Mouse (Mus musculus) embryonic stem cell, embryonic (primary cell): ENCODE measurements at regions not wholly inside any gene's neighbourhood (a gene's known extent, or its start where the extent isn't known, plus 50 kb on each side); places are given as distances from the start of the nearest gene placed in this dataset.

Experiments used
- CTCF ChIA-PET, 4 experiments: fragments of 300-600 bp in 2 of 4; fragments of 350-600 bp in 2 of 4; sonication (Branson Sonifier 250); formaldehyde crosslinking; loops; one replicate each; lab custom pipeline; 2022; ENCODE audit warnings: inconsistent platforms in 2 of 4; lab: Charles Lee
- POLR2A ChIA-PET, 4 experiments: fragments of 300-600 bp in 2 of 4; fragments of 350-600 bp in 2 of 4; sonication (Branson Sonifier 250); formaldehyde crosslinking; loops; one replicate each; lab custom pipeline; 2022; ENCODE audit warnings: antibody characterized with exemption in 4 of 4, inconsistent platforms in 1 of 4; lab: Charles Lee

DNA sequence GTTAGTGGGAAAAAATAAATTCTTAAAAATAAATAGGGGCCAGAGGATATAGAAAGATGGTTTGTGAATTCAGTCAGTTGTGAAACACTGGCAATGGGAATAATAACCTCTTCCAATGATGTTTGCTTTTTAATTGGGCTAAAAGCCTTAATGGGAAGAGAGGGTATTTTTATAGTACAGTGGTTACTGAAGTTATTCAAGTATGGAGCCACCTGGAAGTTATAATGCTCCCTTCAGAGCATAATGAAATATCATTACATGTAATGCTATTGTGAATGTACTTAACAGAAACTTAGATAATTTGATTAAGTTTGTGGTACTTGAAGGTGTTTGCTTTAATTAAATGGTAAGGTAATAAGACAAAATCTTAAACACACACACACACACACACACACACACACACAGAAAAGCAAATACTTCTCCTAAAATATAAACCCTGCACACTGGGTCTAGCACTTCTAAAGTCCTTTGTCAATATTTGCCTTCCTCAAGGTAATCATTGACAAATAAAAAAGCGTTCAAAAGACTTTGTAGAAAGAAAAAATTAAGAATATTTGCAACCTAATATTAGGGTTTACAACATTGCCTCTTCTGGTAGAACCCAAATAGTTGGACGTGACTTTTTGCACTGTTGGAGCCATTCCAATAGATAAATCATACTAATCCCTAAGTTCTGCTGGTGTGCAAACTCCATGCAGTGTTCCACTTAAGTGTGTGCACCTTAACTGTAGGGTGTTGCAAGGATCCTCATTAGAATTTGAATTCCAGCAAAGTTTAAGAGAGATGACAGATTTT, 526.7 kb upstream of the Pdzrn3 start:
- ChIA-PET CTCF (interaction anchor here in 1 of 4 experiments (0.6 kb wide), 1 partner anchor 125 kb away, joined by 4 read pairs; no protein-coding TSS in a partner anchor), POLR2A (interaction anchor here in 1 of 4 experiments (0.6 kb wide), 1 partner anchor 9 kb away, joined by 6 read pairs; no protein-coding TSS in a partner anchor)

DNA sequence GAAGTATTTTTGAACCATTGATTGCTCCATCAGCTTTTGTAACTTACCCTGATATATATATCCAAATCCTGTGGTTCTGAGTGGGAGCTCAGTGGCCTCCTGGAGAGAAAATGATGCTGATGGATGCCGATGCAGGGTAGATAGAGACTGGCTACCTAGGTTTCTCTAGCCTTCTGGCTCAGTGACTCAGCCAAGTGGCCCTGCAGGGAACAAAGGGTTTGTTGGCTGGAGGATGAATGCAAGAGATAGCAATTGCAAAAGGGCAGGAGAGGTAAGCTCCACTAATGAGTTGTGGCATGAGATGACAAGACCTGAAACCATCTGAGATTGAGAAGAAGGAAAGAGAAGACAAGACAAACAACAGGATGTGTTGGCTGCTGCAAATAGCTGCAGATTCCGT, 524.6 kb upstream of the Pdzrn3 start:
- POLR2A ChIA-PET = no interaction called here
- CTCF ChIA-PET = no interaction called here

DNA sequence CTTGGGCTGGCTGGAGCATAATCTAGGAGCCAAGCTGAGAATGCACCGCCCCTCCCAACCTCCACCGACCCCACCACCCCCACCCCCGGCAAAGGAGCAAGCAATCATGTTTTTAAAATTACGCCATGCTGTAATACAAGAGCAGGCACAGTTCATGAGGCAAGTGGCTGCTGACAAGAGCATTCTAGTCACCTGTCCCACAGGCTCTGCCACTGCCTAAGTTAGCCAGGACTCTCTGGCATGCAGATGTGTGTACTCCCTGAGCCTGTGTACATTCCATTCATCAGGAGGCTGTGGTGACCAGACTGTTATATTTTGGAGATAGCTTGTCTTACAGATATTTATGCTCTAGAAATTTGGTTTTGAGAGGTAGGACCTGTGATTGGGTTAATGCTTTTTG, 520.8 kb upstream of the Pdzrn3 start:
- ChIA-PET POLR2A (no interaction called here), CTCF (no interaction called here)

DNA sequence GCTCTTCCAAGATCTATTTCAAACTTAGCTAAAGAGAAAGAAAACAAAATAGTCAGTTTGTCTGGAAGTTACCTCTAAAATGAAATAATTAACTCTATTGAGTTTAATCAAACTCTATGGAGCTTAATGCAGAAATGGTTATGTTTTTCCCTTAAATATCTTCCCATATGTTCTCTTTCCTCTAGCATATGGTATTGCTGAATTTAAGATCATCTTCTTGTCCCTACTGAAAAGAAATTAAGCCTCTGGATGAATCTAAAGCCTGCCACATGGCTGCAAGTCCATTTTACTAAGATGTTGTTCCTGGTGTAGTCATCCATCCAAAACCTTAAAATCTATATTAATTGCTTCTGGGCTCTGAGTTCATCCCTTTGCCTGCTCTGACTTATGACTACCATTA, 513.0 kb upstream of the Pdzrn3 start:
- ChIA-PET CTCF (interaction anchor here in 1 of 4 experiments (0.6 kb wide), 1 partner anchor 153 kb away, joined by 4 read pairs; no protein-coding TSS in a partner anchor), POLR2A (interaction anchor here in 1 of 4 experiments (0.6 kb wide), 1 partner anchor 214 kb away, joined by 3 read pairs; no protein-coding TSS in a partner anchor)

DNA sequence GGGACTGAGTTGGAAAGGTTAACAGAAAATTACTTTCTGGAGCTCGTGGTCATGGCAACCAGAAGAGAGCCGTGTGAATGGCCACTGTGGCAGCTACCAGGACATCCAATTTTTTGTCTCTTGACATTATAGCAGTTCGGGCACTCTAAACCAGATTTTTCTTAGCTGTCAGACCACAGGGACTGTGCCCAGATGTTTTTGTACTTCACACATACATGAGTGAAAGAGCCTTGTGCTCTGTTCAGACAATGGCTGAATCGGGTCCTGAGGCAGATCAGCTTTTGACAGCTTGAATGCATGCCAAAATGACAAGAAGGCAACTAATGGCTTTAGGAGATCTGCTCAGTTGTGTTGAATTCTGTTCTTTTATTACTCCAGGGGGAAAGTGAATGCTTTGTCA, 505.2 kb upstream of the Pdzrn3 start:
- CTCF ChIA-PET = no interaction called here
- POLR2A ChIA-PET = no interaction called here

DNA sequence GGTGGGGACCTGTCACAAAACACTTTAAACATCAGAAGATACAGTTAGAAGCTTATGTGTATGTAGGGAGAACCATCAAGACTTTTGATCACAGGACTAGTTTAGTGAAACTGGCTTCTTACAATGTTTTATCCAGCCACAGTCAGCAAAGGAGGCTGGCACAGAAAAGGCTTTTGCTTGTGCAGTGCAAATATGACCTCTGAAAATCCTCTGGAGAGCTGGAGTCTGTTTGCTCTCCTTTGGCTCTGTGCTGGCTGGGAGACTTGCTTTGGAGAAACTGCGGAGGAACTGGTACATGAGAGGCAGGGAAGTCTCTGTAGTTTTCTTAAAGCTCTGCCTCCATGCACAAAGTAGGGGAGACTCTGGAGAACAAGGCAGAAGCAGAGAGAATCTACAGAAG, 497.2 kb upstream of the Pdzrn3 start:
- CTCF ChIA-PET = no interaction called here

DNA sequence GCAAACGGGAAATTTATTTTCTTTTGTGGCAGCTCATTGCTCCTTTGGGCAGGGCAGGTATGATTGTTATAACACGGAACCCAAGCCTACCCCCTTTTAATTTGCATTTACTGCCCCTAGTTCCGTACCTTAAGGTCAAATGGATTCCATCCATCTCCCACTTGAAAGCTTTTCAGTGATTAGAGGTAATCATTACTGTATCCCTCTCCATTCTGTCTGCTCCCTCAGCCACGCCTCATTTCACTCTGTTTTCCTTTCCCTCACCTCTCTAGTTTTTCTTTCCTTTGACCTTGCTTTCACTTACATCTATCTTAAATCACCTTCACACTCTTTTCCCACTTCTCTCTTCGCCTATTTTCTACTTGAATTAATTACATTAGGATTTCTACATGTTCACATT, 481.2 kb upstream of the Pdzrn3 start:
- ChIA-PET POLR2A (no interaction called here), CTCF (no interaction called here)

More for the DNA sequence above, 497.2 kb upstream of the Pdzrn3 start:
- POLR2A ChIA-PET = no interaction called here

DNA sequence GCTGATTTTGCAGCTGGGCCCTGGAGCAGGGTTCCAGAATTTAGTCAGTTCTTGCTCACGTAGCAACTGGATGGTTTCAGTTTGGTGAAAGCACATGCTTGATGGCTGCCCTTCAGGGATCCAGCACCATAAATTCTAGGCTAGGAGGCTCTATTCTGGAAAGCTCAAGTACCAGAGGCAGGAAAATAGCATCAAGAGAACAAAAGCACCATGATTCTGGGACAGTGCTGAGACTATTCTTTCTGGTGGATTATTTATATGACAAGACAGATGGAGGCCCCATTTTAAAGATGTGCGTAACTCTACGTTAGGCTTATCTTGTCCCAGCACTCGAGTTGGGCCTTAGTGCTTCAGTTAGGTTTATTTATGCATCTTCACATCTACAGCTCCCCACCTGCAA, 463.0 kb upstream of the Pdzrn3 start:
- POLR2A ChIA-PET = no interaction called here
- CTCF ChIA-PET = no interaction called here

DNA sequence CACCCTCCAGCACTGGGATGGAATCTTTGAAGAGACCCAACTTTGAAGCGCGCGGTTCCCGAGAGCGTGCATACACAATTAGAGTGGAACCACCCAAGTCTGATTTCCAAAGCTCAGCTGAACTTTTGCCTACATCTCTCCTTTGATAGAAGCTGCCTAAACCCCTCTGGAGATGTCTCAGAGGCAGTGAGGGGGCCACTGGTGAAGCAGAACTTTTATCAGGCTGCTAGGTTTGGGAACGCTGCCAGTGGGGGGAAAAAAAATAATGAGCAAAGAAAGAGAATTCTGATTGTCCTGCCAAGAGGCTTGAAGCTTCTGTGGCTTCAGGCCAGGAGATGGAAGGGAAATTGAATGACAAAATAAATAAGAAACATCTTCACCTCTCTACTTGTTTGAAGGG, 459.9 kb upstream of the Pdzrn3 start:
- ChIA-PET CTCF (no interaction called here), POLR2A (no interaction called here)

DNA sequence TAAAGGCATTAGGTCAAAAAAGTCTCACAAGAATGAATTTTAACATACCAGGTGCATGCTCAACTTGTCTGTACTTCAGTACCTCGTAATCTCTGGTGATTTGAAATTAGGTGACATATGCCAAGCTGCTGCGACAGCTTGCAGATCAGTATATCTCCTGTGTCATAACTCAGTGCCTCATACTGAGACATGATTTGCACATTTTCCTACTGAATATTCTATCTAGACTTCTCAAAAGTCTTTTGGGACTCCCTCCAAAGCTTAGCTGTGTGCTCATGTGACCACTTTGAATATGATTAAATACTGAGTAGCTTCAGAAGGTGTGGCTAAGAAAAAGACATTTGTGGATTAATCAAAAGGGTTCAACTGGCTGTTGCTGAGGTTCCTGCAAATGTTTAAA, 416.3 kb upstream of the Pdzrn3 start:
- POLR2A ChIA-PET = no interaction called here
- CTCF ChIA-PET = no interaction called here

DNA sequence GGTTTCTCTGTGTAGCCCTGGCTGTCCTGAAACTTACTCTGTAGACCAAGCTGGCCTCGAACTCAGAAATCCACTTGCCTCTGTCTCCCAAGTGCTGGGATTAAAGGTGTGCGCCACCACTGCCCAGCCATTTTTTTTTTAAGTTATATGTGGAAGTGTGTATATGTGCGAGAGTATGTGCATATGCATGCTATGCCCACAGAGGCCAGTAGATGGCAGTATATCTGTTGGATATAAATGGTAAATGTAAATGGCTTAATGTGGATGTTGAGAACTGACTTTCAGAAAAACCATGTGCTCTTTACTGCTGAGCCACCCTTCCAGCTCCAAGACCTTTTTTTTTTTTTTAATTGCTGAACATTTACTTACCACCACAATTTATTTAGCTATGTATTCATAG, 400.2 kb upstream of the Pdzrn3 start:
- CTCF ChIA-PET = interaction anchor here in 1 of 4 experiments (0.6 to 0.7 kb wide), 2 partner anchors 130 to 1419 kb away, joined by 3 to 5 read pairs; no protein-coding TSS in a partner anchor

DNA sequence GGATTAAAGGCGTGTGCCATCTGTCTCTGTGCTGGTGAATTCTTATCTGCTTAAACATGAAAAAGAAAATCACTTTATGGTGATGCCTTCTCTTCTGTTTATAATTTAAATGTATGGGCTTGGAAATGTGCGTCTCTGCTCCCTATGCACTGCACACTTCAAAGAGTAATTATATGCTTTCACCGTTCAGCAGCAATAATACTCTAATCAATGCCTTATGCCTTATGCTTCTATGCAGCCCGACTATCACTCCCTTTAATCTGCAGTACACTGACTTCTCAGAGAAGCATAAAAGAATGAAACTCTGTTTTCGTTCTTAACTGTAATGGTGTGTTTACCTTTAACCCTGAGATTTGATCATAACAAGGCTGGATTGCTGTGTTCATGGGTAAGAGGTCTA, 395.5 kb upstream of the Pdzrn3 start:
- CTCF ChIA-PET = no interaction called here
- POLR2A ChIA-PET = no interaction called here

More for the DNA sequence above, 400.2 kb upstream of the Pdzrn3 start:
- POLR2A ChIA-PET = no interaction called here

DNA sequence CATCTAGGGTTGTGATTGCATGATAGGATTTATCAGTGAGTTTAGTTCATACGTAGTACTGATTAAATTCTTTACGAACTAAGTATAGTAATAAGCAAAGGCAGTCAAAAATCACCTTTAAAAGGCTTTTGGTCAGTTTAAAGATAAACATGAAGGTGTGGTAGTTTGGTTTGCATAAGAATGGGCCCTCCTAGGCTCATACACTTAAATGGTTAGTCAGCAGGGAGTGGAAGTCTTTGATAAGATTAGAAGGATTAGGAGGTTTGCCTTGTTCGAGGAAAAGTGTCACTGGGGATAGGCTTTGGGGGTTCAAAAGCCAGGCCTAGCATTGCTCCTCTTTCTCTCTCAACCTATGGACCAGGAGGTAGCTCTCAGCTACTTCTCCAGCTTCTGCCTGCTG, 357.4 kb upstream of the Pdzrn3 start:
- ChIA-PET CTCF (no interaction called here), POLR2A (no interaction called here)

DNA sequence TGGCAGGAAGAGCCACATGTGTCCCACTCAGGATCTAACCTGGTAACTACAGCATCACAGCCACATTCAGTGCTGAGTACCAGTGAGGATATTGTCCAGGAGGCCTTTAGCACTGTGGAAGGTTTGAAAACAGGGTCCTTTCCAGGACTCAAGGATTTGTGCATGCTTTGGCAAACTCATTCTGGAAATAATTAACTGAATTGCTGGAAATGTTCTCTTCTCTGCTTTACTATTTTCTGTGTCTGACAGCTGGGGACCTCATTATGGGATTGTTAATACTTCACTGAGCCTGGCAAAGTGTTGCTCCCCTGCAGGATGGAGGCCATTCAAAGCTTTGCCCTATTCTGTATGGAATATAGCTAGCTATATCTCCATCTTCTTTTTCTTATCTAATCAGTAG, 342.8 kb upstream of the Pdzrn3 start:
- ChIA-PET CTCF (no interaction called here), POLR2A (no interaction called here)

DNA sequence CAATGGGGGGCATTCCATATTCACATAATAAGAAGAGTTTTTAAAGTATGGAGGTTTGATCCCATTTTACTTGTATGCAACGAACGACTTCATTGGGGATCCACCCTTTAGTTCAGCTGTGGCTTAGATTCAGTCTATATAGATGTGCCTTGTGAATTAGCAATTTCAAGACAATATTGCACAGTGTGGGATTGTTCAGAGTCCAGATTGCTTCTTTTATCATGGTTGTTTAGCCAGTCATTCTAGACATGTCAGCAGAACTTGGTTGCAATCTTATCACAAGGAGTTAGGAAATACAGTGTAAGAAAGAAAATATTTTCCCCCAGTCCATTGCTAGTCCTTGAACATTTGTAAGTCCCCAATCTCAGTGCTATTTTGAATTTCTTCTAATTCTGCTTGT, 312.0 kb upstream of the Pdzrn3 start:
- ChIA-PET CTCF (no interaction called here), POLR2A (no interaction called here)

DNA sequence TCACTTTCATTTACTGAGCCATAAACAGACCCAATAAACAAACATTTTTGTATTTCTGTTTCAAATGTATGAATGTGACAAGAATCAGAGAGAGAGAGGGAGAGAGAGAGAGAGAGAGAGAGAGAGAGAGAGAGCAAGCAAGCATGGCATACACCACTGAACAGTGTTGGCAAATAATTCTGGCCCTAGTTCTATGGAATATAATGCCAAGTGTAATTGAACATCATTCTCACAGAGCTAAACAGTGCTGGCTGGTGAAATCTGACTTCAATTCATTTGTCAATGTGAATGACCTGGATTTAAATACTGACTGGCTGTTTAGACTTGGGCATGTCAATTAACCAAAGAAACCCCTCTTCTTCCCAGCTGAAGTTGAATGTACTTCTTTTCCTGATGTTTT, 308.9 kb upstream of the Pdzrn3 start:
- CTCF ChIA-PET = no interaction called here
- POLR2A ChIA-PET = no interaction called here

DNA sequence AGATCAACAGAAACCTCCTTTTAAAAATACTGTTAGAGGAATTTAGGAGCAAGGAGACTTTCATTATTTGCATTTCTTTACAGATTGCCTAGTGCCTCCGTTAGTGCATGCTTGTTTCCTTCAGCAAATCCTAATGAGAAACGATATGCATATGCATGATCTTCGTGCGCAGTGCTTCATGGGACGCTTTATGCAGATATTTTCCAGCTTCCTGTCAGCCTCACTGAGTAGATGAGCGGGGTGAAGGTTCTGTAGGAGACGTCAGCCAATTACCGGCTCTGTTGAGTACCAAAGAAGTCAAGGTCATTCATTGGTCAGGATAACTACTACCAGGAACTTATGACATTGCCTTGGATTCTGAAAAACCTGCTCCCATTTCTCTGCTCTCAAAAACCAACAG, 308.0 kb upstream of the Pdzrn3 start:
- ChIA-PET CTCF (no interaction called here), POLR2A (interaction anchor here in 1 of 4 experiments (1.6 kb wide), 1 partner anchor 15 kb away, joined by 3 read pairs; no protein-coding TSS in a partner anchor)

DNA sequence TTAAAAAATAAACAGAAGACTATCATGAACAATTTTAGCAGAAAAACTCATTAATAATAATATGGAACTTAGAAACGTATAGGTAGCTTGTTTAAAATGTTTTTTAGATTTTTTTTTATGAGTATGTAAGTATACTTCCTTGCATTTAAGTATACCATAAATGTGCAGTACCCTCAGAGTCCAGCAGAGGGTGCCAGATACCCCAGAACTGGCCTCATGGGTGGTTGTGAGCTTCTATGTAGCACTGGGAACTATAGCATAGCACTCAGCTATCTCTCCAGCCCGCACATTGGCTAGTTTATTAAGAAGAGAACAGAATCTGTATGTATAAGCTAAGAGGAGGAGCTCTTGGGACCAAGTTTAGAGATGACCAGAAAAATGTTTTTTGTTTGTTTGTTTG, 306.7 kb upstream of the Pdzrn3 start:
- ChIA-PET CTCF (interaction anchor here in 3 of 4 experiments (0.7 to 1.1 kb wide), 3 partner anchors 34 to 1768 kb away, joined by 3 to 11 read pairs (median 4); no protein-coding TSS in a partner anchor), POLR2A (interaction anchor here in 1 of 4 experiments (0.8 to 1.6 kb wide), 2 partner anchors 14 to 18 kb away, joined by 3 read pairs; no protein-coding TSS in a partner anchor)

DNA sequence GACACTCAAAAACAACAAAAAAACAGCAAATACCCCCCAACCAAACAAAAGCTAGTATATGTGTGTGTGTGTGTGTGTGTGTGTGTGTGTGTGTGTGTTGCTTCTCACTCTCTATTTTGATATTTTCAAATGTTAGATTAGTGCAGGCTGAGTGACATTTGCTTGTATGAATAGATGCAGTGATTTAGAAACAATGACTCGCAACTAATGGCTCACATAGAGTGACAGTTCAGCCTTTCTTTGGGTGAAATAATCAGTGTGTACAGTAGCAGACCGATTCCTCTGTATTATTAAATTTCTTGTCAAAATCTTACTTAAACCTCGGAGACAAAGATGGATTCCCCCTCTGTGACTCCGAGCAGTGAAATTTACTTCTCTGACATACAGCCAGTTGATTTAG, 297.1 kb upstream of the Pdzrn3 start:
- ChIA-PET POLR2A (no interaction called here), CTCF (interaction anchor here in 1 of 4 experiments (0.7 kb wide), 1 partner anchor 483 kb away, joined by 3 read pairs; no protein-coding TSS in a partner anchor)

DNA sequence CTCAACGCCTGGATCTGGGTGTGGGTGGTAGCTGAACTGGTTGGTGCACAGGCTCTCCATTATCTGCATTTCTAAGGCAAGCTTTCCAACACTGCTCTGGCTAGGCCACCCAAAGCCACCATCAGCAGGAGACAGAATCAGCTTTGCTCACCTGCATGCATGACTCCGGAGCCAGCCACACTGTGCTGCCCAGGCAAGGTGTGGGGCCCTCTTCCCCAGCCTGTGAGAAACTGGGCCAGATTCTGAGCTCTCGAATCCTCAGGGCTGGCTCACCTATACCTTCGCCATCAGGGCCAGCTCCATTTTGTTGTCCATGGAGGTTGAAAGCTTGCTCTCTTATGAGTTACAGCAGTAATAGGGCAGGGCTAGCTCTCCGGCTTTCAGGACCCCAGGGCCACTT, 293.1 kb upstream of the Pdzrn3 start:
- ChIA-PET CTCF (interaction anchor here in 1 of 4 experiments (0.5 kb wide), 1 partner anchor 429 kb away, joined by 3 read pairs; no protein-coding TSS in a partner anchor), POLR2A (interaction anchor here in 2 of 4 experiments (0.6 to 0.9 kb wide), 4 partner anchors 14 to 832 kb away, joined by 3 read pairs; no protein-coding TSS in a partner anchor)
